Mouse (Mus musculus) T-helper 2 cell (primary cell): ENCODE measurements at regions not wholly inside any gene's neighbourhood (a gene's known extent, or its start where the extent isn't known, plus 50 kb on each side); places are given as distances from the start of the nearest gene placed in this dataset.

Experiments
- in situ Hi-C: fragments of 300-600 bp; cut with MboI, MseI; formaldehyde crosslinking; loops from one replicate; pipeline ENCODE4 v1.15.1; 2025; ENCODE audit warnings: high pct_unique_total_duplicates

DNA sequence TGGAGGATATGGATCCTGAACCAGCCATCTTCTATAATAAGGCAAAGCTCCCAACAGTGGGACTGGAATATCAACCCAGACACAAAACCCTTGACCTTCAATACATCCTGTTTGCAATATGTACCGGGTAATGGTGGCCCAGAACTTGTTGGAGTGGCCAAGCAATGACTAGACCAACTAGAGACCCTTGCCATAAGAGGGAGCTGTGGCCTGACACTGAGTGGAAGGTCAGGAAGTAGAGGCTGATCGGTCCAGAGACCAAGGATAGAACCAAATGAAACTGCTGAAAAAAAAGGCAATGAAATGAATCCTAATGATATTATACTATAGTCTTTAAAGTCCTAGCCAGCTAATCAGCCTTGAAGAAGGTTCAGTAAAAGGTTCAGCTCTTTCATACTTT is 57.2 kb upstream of the Cav2 start:
- in situ Hi-C loops = no loop called here

DNA sequence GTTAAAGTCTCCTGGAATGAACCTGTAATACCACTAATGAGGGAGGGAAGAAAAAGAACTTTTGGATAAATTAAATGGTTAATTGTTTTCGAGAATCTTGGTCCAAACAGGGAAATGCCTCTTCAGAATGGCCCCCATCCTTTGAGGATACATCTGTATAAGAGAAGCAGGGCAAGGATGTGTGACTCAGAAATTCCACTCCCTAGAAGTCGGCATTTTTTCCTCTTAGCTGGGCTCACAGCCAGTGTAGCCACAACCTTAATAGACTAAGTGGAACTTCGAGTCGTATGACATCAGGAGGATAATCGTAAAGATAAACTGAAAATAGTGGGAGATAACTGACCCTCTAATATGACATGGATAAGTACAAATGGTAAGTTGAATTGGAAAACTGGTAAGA is 56.1 kb upstream of the Cav2 start:
- in situ Hi-C loops = no loop called here

DNA sequence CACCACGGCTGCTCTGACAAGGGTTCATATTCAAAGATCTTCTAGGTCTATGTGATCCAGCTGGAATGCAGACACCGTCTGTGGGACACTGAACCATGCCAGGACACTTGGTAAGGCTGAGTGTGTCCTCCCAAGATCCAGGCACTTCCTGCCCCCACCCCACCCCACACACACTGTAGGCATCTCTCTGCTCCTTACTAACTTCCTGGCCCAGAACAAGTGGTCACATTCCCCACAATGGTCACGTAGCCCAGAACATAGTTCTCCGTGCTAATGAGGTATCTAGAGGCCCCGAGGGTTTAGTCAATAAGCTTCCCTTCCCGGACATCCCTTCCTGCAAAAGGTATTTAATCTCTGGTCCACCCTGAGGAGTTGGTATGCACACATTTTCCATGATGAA is 54.5 kb upstream of the Cav2 start:
- in situ Hi-C loops = no loop called here
